Mouse (Mus musculus): ENCODE measurements around the gene Slpi.

The Slpi gene

DNA sequence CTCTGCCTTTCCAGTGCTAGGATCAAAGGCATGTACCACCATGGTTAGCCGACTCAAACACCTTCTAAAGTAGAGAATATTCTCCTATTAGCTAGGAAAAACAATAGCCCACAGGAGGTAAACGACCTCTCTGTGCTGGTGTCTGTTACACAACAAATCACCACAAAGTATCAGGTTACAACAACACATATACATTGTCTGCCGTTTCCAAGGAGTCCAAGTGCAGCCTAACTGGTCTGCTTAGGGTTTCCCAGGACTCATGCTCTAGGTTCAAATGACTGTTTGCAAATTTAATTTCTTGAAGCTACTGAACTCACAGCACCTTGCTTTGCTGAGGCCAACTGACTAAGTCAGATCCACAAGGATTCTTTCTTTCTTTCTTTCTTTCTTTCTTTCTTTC, 30.6 kb upstream of the Slpi start:
- no peak for DNase-seq

DNA sequence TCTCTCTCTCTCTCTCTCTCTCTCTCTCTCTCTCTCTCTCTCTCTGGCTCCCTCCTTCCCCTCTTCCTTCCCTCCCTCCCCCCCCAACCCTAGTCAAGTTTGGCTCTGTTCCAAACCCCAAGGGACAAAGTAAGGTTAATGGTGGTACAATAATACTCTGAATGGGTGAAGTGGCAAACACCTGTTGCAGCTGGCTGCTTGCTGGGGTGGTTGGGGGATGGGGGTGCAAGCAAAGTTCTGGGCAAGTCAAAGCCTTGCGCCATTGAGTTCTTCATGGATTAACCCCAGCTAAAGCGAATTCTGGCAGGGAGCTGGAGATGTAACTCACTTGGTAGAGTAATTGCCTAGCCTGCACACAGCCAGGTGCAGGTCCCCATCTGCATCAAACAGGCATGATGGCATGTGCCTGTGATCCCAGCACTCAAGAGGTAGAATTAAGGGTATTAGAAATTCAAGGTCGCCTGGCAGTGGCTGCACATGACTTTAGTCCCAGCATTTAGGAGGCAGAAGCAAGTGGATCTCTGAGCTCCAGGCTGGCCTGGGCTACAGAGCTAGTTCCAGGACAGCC, 29.5 kb upstream of the Slpi start:
- DNase-seq, result peak; percentile 75

DNA sequence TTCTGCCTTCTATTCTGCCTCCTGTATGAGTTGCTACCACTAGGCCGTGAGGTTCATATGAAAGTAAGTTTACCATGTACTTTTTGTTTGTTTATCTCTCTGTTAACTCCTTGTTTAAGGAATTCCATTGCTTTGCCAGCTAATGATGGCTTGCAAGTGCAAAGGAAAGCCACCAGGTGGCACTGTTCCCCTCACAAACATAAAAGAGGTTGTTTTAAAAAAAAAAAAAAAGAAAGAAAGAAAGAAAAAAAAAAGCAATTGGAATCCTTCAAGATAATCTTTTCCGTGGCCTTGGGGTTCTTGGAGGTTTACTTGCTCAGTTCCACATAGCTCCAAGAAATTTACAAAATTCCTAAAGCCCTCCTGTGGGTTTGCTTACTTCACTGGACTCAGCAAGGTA, 28.3 kb upstream of the Slpi start:
- DNase-seq, result no peak

DNA sequence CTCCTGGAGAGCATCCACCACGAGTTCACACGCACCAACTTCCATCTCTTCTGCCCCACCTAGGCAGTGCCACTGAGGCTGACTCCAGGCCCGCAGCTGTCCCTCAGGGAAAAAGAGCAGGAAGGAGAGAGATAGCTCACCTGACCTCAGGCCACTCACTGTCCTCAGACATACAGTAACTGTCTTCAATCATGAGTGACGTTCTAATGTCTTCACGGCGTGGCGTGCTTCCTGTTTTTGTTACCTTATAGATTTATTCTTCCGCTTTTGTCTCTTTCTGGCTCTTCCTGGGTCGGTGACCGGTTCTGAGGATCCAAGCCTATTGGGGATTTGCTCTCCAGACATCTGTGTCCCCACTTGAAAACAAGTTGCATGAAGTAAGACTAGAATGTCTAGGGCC, 25.7 kb upstream of the Slpi start:
- DNase-seq, result no peak

DNA sequence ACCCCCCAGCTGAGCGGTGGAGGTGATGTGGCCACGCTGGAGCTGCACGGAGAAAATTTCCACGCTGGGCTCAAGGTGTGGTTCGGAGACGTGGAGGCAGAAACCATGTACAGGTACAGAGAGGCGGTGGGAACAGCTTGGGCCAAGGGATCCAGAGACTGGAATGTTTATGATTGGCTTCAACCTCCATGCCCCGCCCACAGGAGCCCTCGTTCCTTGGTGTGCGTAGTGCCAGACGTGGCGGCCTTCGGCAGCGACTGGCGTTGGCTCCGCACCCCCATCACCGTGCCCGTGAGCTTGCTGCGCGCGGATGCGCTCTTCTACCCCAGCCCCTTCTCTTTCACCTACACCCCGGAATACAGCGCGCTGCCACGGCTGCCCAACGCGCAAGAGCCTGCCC, 25.3 kb upstream of the Slpi start:
- DNase-seq, result no peak

DNA sequence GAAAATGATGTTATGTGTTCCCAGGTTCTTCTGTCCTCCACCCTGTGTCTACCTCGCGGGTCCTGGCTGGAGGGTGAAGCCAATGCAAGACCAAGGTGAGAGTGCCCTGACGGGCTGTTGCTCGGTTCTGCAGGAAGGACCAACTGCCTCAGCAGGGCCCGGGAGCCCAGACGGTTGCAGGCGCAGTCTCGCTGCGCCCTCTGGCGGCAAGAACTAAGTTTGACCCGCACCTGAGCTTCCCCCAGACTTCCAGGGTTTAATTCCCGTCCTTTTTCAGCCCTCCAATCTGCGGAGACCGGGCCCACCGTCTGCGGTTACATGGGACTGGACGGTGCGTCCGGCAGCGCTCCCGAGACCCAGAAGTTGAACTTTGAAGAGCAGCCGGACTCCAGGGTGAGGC, 18.8 kb upstream of the Slpi start:
- peak; percentile 46 for DNase-seq

DNA sequence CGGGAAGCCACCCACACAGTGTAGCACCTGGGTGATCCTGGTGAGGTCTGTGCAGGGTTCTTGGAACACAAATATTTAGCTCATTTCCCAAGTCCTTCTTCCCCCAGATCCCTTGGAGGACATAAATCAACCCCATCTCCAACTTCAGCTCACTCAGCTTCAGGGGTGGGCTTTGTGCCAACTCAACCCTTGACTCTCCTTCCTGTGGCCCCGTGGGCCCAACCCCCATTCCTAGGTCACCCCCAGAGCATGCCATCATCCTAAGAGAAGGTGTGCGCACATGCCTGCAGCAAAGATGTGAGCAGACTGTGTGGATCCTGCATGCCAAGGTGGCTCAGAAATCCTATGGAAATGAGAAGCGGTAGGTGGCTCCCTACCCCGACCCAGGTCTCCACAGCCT, 16.6 kb upstream of the Slpi start:
- DNase-seq, result no peak

DNA sequence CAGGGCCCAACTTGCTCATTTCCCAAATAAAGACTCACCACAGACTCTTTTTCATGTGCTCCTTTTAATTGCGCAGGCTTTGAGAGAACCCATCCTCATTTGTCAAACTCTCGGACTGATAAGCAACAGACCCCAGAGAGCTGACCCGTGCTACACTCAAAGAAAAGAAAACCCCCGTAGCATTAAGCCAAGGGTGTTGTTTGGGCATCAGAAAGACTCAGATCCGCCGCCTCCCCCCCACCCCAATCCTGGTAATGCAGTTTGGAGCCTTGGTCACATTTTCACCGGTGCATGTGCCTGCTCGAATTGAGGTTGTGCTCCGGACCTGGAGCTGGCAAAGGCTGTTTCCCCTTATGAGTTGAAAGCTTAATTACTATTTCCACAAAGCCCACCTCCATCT, 16.2 kb upstream of the Slpi start, which contains the start of gene Matn4:
Gene Matn4, minus strand, starts transcription at position 101 of the 400 bp plus-strand sequence.
- DNase-seq, result no peak

DNA sequence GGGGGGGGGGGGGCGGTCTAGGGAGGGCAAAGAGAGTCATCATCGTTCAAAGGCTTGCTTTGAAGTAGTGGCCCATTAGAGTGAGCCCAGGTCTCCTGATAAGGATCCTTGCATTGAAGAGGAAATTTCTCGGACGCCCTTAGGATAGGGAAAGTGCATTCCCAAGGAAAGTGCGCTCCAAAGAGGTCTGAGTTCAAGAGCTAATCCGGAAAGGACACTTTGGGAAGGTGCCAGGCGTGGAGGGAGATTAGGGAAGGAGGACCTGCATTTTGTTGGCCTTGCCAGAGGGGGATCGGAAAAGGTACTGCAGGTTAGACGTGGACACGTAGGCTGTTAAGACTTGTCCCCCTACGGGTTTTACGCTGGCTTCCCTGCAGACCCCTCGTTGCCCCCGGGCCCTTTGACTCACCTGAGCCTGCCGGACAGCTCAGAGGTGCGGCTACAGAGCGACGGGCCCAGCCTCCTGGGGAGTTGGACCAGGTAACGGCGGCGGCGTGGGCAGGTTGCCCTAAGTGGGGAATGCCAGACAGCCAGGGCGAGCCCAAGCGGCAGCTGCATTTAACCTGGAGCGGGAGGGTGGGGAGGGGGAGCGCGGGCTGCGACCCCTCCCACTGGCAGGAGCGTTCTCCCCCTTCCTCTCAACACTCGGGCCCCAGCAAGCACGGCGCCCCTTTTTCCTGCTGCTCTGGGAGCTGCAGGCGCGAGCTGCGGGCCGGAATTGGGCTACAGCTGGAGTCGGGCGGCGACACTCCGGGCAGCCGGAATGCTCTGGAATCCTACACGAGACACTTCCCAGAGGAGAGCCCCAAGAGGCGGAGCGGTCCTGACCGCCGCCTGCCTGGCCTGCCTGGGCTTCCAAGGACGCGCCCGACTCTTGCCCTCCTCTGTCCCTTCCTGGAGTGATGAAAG, 15.4 kb upstream of the Slpi start:
- peak; percentile 44 for DNase-seq

DNA sequence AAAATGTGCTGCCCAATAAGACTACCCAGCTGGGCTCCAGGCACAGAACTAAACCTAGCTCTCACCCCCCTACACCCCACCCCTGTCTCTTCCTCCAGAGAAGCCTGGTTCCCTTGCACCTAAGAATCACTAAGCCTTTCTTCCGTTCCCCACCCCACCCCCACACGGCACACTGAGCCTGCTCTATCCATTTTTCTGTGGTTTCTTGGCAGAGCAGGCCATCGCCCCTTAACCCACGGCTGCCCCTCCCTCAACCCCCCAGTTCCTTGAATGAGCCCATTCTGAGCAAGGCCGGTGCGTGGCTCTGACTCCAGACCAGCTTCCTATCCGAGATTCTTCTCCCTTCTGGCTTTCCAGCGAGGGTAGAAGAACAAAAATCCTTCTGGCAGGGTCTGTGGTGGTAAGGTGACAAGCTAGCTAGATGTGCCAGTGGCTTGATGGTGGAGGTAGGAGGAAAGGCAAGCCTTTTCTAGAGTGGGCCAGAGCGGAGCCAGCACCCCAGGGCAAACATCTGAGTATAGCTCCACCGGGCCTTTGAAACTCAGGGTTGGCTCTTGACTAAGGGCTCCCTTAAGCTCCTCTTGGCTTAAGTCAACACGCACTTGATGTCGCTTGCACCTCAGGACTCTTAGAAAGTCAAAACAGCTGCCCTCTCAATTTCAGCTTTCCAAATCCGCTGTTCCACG, 14.6 kb upstream of the Slpi start:
- DNase-seq, result no peak

DNA sequence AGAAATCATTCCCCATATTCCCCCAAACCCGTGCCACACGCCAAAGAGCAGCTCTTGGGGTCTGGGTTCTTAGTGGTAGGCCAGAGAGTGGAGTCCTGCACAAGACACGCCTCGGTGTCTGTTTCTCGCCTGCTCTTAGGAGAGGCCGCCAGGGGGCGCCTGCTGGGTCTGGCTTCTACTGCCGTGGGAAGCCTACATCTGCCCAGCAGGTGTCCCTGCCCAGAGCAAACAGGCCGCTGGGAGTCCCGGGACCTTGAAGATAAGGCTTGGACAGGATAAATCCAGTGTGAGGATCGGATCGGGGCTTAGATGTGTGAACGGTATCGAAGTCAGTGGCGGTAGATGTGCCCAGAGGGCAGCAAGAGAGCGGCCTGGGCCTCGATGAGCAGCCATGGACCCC, 14.0 kb upstream of the Slpi start, which contains the start of gene Rbpjl:
Gene Rbpjl, plus strand, starts transcription at position 236 of the 400 bp plus-strand sequence.
- DNase-seq, result peak; percentile 72

DNA sequence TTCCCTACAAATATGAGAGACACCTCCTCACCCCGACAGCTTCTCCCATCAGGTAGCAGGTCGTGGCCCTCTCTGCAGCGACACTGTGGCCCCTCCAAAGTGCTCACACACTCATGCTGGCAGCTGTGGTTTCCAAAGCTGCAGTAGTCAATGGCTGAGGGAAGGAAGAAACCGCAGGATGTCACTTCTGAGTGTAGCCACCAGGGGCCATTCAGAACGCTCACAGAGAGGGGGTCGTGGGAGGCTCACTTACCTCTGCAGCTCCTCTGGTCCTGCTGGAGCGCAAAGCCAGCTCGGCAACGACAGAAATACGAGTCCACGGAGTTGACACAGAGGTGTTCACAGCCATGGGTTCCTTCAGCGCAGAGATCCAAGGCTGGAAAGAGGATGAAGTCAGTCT, 8.0 kb upstream of the Slpi start:
- no peak for DNase-seq

DNA sequence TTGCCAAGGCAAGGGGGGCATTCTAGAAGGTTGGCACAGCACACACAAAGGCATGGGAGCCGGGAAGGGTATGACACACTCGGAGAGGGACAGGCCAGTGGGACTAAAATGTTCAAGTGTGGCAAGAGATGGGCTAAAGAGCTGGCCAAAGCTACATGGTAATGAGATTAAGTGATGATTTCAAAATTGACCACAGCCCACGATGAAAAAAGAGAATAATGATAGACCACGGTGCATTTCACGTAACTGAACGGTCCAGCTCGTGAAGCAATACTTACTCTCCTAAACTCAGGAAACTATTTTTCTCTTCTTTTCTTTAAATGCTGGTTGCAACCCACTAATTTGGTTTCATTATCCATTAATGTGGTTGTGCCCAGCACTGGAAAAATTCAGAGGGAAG, 7.2 kb upstream of the Slpi start:
- DNase-seq, result no peak

DNA sequence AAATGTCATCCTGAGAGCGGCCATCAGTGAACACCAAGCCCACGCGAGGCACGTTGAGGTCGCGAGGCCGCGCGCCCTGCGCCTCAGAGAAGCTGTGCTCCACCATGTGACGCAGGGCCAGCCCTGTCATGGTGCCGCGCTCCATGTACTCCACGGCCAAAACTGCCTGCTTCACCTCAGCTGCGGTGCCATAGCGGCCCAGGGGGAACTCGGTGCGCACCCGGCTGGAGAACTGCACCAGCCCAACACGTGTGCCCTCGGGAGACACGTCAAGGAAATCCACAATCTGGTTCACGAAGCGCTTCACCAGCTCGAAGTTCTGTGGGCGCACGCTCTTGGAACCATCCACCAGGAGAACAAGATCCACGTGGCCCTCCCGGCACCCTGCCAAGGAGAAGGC, 4.2 kb upstream of the Slpi start:
- DNase-seq, result no peak

DNA sequence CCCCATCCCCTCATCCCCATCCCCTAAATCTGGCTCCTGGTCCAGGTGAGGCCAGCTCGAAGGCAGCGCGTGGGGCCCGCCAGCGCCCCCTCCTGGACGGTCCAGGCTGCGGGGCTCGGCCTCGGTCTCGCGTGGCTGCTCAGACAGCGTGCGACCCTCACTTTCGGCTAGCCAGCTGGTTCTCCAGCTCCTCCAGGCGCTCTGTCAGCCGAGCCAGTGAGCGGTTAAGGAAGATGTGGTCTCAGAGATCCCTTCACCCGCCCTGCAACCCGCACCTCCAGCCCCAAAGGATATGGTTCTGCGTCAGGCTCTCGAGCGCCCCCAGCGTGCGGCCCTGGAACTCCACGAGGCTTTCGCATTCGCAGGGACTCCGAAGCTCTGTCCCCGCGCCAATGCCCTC, 604 bp upstream of the Slpi start:
- peak; percentile 67 for DNase-seq

DNA sequence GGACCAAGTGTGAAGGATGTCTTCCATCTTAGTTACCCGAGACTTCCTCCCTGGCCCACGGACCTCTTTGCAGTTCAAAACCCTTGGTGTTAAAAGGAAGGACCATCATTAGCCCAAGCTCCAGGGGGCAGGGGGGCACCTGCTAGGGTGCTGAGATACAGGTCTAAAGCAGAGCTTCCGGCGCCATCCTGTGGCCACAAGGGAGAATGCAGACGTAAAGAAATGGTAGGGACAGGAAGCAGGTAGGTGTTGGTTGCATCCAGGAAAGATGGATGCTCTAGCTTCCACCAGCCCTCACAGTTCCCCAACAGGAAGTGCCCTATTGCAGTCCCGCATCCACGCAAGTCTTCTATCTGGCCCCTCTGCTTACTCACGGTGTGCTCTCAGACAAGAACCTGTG, 1.9 kb downstream of the Slpi start:
- no peak for DNase-seq

DNA sequence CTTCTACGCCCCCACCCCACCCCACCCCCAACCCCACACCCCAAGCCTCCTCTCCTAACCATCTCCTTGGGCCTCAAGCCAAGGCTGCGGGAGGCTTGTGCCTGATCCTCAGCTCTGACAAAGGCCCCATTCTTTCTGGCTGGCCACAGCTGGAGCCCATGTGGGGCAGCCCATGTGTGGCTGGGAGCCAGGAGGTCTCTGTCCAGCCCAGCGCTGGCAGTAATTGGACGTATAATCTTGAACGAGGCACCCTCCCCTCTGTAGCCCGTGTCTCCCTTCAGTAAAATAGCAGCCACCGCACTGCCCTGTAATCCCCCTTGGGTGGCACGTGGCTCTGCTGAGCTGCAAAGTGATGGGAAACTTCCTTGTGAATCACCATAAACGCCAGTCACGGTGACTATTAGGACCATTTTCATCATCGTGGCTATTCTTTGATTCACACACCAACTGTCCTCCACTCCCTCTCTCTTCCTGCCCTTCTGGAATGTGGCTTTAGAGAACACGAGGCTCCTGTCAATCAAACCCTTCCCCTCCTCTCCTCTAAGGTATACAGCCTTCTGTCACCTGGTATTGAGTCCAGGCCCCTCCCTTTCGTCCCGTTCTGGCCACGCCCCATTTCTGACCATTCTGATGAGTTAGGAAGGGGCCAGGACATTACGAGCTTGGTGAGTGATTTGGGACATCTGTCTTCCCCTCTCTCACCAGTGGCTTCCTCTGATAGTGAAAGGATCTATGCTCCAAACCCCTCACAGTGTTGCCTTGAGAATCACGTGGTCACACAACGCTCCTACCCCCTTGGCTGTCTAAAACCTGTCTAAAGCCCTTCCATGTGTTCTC, 2.8 kb downstream of the Slpi start:
- no peak for DNase-seq

DNA sequence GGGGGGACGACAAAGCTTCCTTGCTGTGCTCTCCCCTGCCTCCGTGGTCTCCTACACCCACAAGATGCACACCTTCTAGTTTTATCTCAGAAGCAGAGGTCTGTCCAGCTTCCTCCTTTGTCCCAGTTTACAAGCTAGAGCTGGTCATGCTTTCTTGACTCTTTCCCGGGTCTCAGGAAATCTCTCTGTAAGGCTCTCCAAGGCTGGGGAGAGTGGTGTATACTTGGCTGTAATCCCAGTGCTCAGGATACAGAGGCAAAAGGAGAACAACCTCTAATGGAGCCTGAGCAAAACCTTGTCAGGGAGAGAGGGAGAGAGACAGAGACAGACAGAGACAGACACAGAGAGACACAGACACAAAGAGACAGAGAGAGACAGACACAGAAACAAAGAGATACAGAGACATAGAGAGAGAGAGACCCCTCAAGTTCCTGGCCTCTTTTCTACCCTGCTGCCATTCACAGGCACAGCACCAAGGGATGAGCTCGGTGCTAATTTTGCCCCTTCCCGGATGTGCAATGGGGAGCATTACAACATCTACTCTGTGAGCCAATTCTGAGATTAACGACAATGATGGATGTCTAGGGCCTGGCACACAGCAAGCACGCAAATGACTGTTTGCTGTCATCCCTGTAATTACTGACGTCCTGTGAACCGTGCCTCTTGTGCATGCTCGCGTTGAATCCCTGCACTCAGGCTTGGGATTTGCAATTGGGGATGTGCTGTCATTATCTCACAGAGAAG, 5.1 kb downstream of the Slpi start:
- no peak for DNase-seq

DNA sequence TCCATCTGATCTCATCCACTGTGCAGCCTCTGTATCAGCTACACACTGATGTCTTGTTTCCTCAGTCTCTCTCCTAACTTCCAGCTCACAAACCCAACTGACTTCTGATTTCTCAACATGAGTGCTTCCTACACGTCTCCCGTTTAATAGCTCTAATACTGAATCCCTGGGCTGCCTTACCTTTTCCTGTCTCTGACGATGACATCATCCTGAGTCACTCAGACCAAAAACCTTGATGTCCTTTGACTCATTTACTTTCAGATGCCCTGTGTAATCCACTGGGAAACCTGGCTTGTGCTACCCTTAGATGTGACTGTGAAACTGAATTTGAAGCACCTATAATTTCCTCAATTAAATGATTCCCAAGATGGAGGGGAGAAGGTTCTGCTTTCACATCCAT, 5.9 kb downstream of the Slpi start:
- DNase-seq, result no peak

DNA sequence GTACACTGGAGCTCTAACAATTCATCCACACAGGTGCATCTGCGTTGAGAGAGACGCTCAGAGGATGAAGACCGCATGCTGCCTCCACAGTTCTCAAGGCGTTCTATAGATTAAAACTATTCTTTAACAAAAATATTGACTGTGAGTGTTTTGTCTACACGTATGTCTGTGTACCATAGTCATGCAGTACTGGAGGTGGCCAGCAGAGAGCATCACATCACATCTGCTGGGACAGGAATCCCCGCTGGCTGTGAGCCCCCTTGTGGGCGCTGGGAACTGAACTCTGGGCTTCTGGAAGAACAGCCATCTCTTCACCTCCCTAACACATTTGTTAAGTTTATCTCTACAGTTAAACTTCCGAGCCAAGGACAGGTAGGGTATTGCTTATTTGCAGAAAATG, 7.2 kb downstream of the Slpi start:
- DNase-seq, result no peak

DNA sequence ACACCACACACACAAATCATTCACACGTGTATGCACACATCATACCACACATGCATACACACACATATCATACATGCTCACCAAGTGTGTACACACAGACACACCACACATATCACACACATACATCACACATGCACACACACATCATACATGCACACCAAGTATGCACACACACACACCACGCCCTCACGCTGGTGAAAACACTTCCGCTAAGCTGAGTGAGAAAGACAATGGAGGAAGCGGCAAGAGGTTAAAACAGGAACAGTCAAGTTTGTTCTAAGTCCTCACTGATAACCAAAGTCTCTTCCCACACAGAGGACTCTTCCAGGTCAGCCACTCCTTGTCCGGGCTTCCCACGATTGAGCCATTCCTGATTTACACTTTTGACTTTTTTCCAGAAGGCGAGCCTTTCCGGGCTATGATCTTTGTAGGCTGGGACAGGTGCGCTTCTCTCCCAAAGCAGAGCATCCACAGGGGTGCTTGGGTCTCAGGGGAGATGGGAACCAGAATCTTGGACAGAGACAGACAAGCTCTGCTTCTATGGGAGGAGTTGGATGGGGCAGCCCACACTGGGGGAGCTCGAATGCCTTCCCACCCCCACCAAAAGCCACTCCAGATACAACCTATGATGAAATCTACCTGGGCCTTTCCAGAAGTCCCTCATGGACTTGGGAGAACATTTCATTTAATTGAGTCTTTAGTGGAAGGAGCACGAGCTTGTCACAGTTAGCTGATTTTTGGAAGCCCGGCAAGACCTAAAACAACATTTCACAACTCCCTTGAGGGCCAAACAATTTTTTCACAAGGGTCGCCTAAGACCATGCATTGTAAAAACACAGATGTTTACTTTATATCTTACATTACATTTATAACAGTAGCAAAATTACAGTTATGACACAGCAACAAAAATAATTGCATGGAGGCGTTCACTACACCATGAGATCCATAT, 11.1 kb downstream of the Slpi start:
- DNase-seq, result no peak
